Mouse (Mus musculus) retina, postnatal 1 day (tissue): ENCODE data around the gene Hnrnpdl.

Source experiments
- DNase-seq: peaks from one replicate; pipeline ENCODE4 v3.0.0-alpha.2; 2012

The Hnrnpdl gene

GRCm38 (mm10) chr5:100039602-100040142 lies at the start of gene Hnrnpdl, which contains the start of gene Enoph1:
Gene Hnrnpdl, minus strand, starts transcription at chr5:100039664.
Gene Enoph1, plus strand, starts transcription at chr5:100039985.
- peak; percentile 98 for DNase-seq

- no peak for DNase-seq
Measured at GRCm38 (mm10) chr5:100085097-100085496, 45.6 kb upstream of the Hnrnpdl start.

GRCm38 (mm10) chr5:100083953-100084562 lies 44.6 kb upstream of the Hnrnpdl start:
- no peak for DNase-seq

- no peak for DNase-seq
Measured at GRCm38 (mm10) chr5:100082006-100082405, 42.5 kb upstream of the Hnrnpdl start.

GRCm38 (mm10) chr5:100079931-100080275 lies 40.4 kb upstream of the Hnrnpdl start:
- DNase-seq = peak; percentile 76

- peak; percentile 68 for DNase-seq
Measured at GRCm38 (mm10) chr5:100079040-100079930, 39.8 kb upstream of the Hnrnpdl start.

GRCm38 (mm10) chr5:100074571-100074970 lies 35.1 kb upstream of the Hnrnpdl start:
- DNase-seq = peak; percentile 42

GRCm38 (mm10) chr5:100072557-100072956 lies 33.1 kb upstream of the Hnrnpdl start:
- DNase-seq = peak; percentile 56

- no peak for DNase-seq
Measured at GRCm38 (mm10) chr5:100071541-100071940, 32.1 kb upstream of the Hnrnpdl start.

- DNase-seq = peak; percentile 82
Measured at GRCm38 (mm10) chr5:100070255-100070654, 30.8 kb upstream of the Hnrnpdl start.

GRCm38 (mm10) chr5:100069526-100069925 lies 30.1 kb upstream of the Hnrnpdl start:
- DNase-seq = peak; percentile 58

GRCm38 (mm10) chr5:100067579-100067978 lies 28.1 kb upstream of the Hnrnpdl start:
- no peak for DNase-seq

- no peak for DNase-seq
Measured at GRCm38 (mm10) chr5:100060876-100061275, 21.4 kb upstream of the Hnrnpdl start.

GRCm38 (mm10) chr5:100059326-100059725 lies 19.9 kb upstream of the Hnrnpdl start:
- DNase-seq = peak; percentile 51

GRCm38 (mm10) chr5:100058729-100059128 lies 19.3 kb upstream of the Hnrnpdl start:
- peak; percentile 62 for DNase-seq

- peak; percentile 44 for DNase-seq
Measured at GRCm38 (mm10) chr5:100057461-100058209, 18.2 kb upstream of the Hnrnpdl start.

GRCm38 (mm10) chr5:100055866-100056369 lies 16.5 kb upstream of the Hnrnpdl start:
- no peak for DNase-seq

- DNase-seq = no peak
Measured at GRCm38 (mm10) chr5:100054807-100055547, 15.5 kb upstream of the Hnrnpdl start.

GRCm38 (mm10) chr5:100052728-100053127 lies 13.3 kb upstream of the Hnrnpdl start:
- no peak for DNase-seq

GRCm38 (mm10) chr5:100049904-100050303 lies 10.4 kb upstream of the Hnrnpdl start:
- no peak for DNase-seq

- DNase-seq = no peak
Measured at GRCm38 (mm10) chr5:100047871-100048270, 8.4 kb upstream of the Hnrnpdl start.

- no peak for DNase-seq
Measured at GRCm38 (mm10) chr5:100047143-100047640, 7.7 kb upstream of the Hnrnpdl start.
